Mouse (Mus musculus) liver, embryonic 14.5 days (tissue): ENCODE results near the gene Clba1.

Experiments used
- CTCF ChIP-seq: IDR thresholded peaks from 2 replicates; pipeline ENCODE4 v1.5.1; 2016; ENCODE audit warnings: antibody characterized with exemption, low read depth, control low read depth
- EP300 ChIP-seq: IDR thresholded peaks from 2 replicates; pipeline ENCODE4 v1.6.1; 2016; ENCODE audit warnings: antibody characterized with exemption, low read depth

- TF ChIP-seq EP300 (no peak), CTCF (no peak)
Observed at GRCm38 (mm10) chr12:112794998-112795397, 13.7 kb upstream of the Clba1 start.
